Mouse (Mus musculus): ENCODE results near the gene Hnrnph3.

Gene Hnrnph3

GRCm38 (mm10) chr10:62980039-62980954, 43.7 kb downstream of the Hnrnph3 start, which contains the start of gene Rufy2:
TSS of gene Rufy2 (plus strand) at chr10:62980223.
- peak; percentile 67 to 82 for DNase-seq

- no peak for DNase-seq
Observed at GRCm38 (mm10) chr10:62979667-62980038, 44.4 kb downstream of the Hnrnph3 start.

- DNase-seq: peak; percentile 38 to 50
Observed at GRCm38 (mm10) chr10:62971821-62972220, 52.2 kb downstream of the Hnrnph3 start.

GRCm38 (mm10) chr10:62966291-62966690, 57.7 kb downstream of the Hnrnph3 start:
- DNase-seq: no peak

GRCm38 (mm10) chr10:62965796-62966195, 58.2 kb downstream of the Hnrnph3 start:
- DNase-seq: no peak

All from spleen, adult 18-20 months (tissue).